Mouse (Mus musculus) intestine, embryonic 16.5 days (tissue): ENCODE data around the gene Rab3c. TPM values are rescaled to one million over a fixed set of nuclear protein-coding genes. Genes with fewer than 3 reads are reported as not detected.

Experiments used
- ATAC-seq: fragments of 200-750 bp; cut with Nextera tagmentation; 2 replicates; pipeline ENCODE4 v1.8.0; 2017; ENCODE audit warnings: moderate TSS enrichment, moderate library complexity
- H3K27ac ChIP-seq: fragments of 300-500 bp; sonication (generic); 2 replicates; pipeline ENCODE4 v1.5.1; 2014; ENCODE audit warnings: mild to moderate bottlenecking, low read length
- H3K27me3 ChIP-seq: fragments of 300-500 bp; sonication (generic); replicated peaks from 2 replicates; pipeline ENCODE4 v1.6.1; 2014; ENCODE audit warnings: low read length, control low read depth, mixed read lengths; ENCODE audit not compliant: control insufficient read depth, insufficient read depth
- H3K36me3 ChIP-seq: fragments of 300-500 bp; sonication (generic); 2 replicates; pipeline ENCODE4 v1.6.1; 2014; ENCODE audit warnings: low read length, control low read depth; ENCODE audit not compliant: control insufficient read depth, insufficient read depth
- H3K4me1 ChIP-seq: fragments of 300-500 bp; sonication (generic); 2 replicates; pipeline ENCODE4 v1.6.1; 2014; ENCODE audit warnings: low read length, control low read depth, mixed read lengths; ENCODE audit not compliant: control insufficient read depth, insufficient read depth
- H3K4me2 ChIP-seq: fragments of 300-500 bp; sonication (generic); 2 replicates; pipeline ENCODE4 v1.6.1; 2014; ENCODE audit warnings: low read depth, low read length, control low read depth
- H3K4me3 ChIP-seq: fragments of 300-500 bp; sonication (generic); 2 replicates; pipeline ENCODE4 v1.5.1; 2014; ENCODE audit warnings: mild to moderate bottlenecking, low read length
- H3K9ac ChIP-seq: fragments of 300-500 bp; sonication (generic); 2 replicates; pipeline ENCODE4 v1.6.1; 2014; ENCODE audit warnings: low read depth, low read length
- H3K9me3 ChIP-seq: fragments of 300-500 bp; sonication (generic); 2 replicates; pipeline ENCODE4 v1.6.1; 2016; ENCODE audit warnings: low read length, control low read depth; ENCODE audit not compliant: control insufficient read depth
- WGBS: fragments of 180-500 bp; shearing (Covaris S2); extraction: QIAGEN DNeasy Blood & Tissue Kit; methylation state at CpG from one replicate; pipeline ENCODE4 v1.1.7; 2014; 5-methylcytosine and 5-hydroxymethylcytosine counted together
- polyA plus RNA-seq: library from polyadenylated mRNA; unstranded; fragments of >200 nt; fragmentation: Nextera tagmentation; extraction: Ambion mirVana; gene quantifications from 2 replicates; pipeline ENCODE4 v1.2.1, GENCODE M21; 2015

Gene Rab3c
- polyA plus RNA-seq, 1 experiment from 2014 or later: 5.2 TPM

- no peaks in the 10 kb centered on the region for H3K9me3 ChIP-seq
- 46% methylated on average over 9 of the region's 9 CpGs for WGBS
- H3K27ac ChIP-seq: no peak overlapping the region
- H3K4me1 ChIP-seq: peaks cover 11% of the 10 kb centered on the region
- H3K4me3 ChIP-seq: no peak overlapping the region
- 0 out of 2 replicates have a peak, but pooled peaks have one; percentile 13 for ATAC-seq
- H3K36me3 ChIP-seq: no peaks in the 10 kb centered on the region
- H3K9ac ChIP-seq: 0 out of 2 replicates have a peak overlapping the region, but pooled peaks have one; percentile 56
- no peak overlapping the region for H3K4me2 ChIP-seq
- H3K27me3 ChIP-seq: no peaks in the 10 kb centered on the region; the same call in 1 of the 2 replicates
Observed at GRCm38 (mm10) chr13:110019774-110020173, 261.0 kb downstream of the Rab3c start.

GRCm38 (mm10) chr13:110018941-110019743 is 261.7 kb downstream of the Rab3c start:
- 5% methylated on average over 20 of the region's 20 CpGs for WGBS
- Histone ChIP-seq H3K36me3 (no peaks in the 10 kb centered on the region), H3K9ac (peak overlapping the region; percentile 56), H3K4me2 (peak overlapping the region; percentile 93), H3K4me3 (peak overlapping the region; percentile 47), H3K9me3 (no peaks in the 10 kb centered on the region), H3K4me1 (peaks cover 11% of the 10 kb centered on the region), H3K27ac (no peak overlapping the region), H3K27me3 (no peaks in the 10 kb centered on the region; the same call in 1 of the 2 replicates)
- ATAC-seq: peak; percentile 34; the same call in 1 of the 2 replicates

DNA sequence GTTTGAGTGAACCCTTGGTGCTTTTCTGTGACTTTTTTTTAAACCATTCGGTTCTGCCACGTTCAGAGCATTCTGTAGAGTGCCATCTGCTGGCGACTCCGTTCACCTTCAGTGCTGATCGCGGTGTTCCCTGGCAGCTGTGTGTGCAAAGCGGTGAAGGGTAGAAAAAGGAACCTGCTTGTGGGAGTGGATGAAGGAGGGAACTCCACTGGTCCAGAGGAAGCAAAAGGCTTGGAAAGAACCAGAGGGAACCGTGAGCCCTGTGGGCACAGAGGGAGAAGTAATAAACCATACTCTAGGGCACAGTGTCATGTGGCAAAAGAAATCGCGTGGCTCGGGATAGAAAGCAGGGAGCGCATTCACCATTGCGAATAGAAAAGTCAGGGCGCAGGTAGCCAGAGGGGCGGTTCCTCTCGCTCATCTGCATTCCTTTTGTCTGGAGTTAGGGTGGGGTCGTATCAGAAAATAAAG is 262.3 kb downstream of the Rab3c start:
- Histone ChIP-seq H3K27me3 (no peaks in the 10 kb centered on the region; the same call in 1 of the 2 replicates), H3K4me2 (peak overlapping the region; percentile 93), H3K4me3 (peak overlapping the region; percentile 47), H3K9ac (peak overlapping the region; percentile 56), H3K9me3 (no peaks in the 10 kb centered on the region), H3K4me1 (peaks cover 11% of the 10 kb centered on the region), H3K27ac (no peak overlapping the region), H3K36me3 (no peaks in the 10 kb centered on the region)
- peak; percentile 86 for ATAC-seq
- under 1% methylated on average over 17 of the region's 17 CpGs for WGBS

DNA sequence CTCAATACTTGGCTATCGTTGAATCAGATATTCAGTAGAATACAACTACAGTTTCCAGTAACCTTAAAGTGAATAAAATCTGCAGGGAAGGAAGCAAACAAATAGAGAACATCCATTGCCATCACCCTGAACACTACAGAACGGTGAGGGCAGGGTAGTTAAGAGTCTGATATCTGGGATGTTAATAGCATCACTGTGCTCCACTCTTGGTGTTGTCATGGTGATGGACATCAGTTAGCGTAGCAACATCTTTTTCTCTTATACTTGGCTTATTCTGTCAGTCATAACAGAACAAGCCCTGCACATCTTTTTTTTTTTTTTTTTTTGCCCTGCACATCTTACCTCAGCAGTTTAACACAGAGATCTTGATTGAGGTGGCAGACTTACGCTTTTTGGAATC is 268.8 kb downstream of the Rab3c start:
- Histone ChIP-seq H3K4me1 (no peaks in the 10 kb centered on the region), H3K27me3 (no peaks in the 10 kb centered on the region; the same call in 1 of the 2 replicates), H3K9ac (no peak overlapping the region), H3K9me3 (no peaks in the 10 kb centered on the region), H3K4me3 (no peak overlapping the region), H3K27ac (no peak overlapping the region), H3K4me2 (no peak overlapping the region), H3K36me3 (no peaks in the 10 kb centered on the region)
- ATAC-seq: no peak
- WGBS: 86% methylated on average over 4 of the region's 4 CpGs

DNA sequence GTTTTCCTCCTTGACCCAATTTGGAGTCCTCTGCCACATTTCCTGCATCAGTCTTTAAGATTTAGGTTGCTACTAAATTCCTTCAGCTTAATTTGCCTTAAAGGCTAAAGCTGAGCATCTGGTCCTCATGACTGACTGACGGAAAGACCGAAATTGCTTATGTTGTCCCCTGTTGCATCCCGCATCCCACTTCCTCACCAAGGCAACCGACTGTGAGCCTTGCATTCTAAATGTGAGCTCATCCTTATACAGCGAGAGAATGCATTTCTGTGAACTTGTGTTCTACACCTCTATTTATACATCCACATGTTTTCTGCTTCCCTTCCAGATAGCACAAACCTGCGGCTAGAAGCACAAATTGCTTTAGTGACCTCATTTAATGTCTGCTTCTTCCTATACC is 269.9 kb downstream of the Rab3c start:
- ATAC-seq: no peak
- no peaks in the 10 kb centered on the region for H3K9me3 ChIP-seq
- no peaks in the 10 kb centered on the region for H3K36me3 ChIP-seq
- 83% methylated on average over 6 of the region's 6 CpGs for WGBS
- no peak overlapping the region for H3K4me2 ChIP-seq
- no peak overlapping the region for H3K9ac ChIP-seq
- no peak overlapping the region for H3K4me3 ChIP-seq
- no peaks in the 10 kb centered on the region for H3K4me1 ChIP-seq
- H3K27me3 ChIP-seq: no peaks in the 10 kb centered on the region; the same call in 1 of the 2 replicates
- H3K27ac ChIP-seq: no peak overlapping the region

GRCm38 (mm10) chr13:110008539-110008938 is 272.3 kb downstream of the Rab3c start:
- ATAC-seq: no peak

GRCm38 (mm10) chr13:110006106-110006781 is 274.6 kb downstream of the Rab3c start:
- H3K27me3 ChIP-seq: no peaks in the 10 kb centered on the region; the same call in 1 of the 2 replicates
- H3K4me3 ChIP-seq: no peak overlapping the region
- 31% methylated on average over 21 of the region's 21 CpGs for WGBS
- no peaks in the 10 kb centered on the region for H3K36me3 ChIP-seq
- H3K4me2 ChIP-seq: peak overlapping the region; percentile 32
- no peak overlapping the region for H3K27ac ChIP-seq
- H3K4me1 ChIP-seq: no peaks in the 10 kb centered on the region
- peak; percentile 44; the same call in 1 of the 2 replicates for ATAC-seq
- H3K9ac ChIP-seq: no peak overlapping the region
- H3K9me3 ChIP-seq: no peaks in the 10 kb centered on the region

More at GRCm38 (mm10) chr13:110008539-110008938, 272.3 kb downstream of the Rab3c start:
- Histone ChIP-seq H3K4me2 (no peak overlapping the region), H3K27ac (no peak overlapping the region), H3K4me3 (no peak overlapping the region), H3K36me3 (no peaks in the 10 kb centered on the region), H3K27me3 (no peaks in the 10 kb centered on the region; the same call in 1 of the 2 replicates), H3K9ac (no peak overlapping the region), H3K4me1 (no peaks in the 10 kb centered on the region), H3K9me3 (no peaks in the 10 kb centered on the region)
- WGBS: 70% methylated on average over 8 of the region's 8 CpGs
